13 mouse cellular contexts compared by ENCODE assay signal in genomic region chr2:30607941-30608340, GRCm38 (mm10). TPM values are rescaled to one million over a fixed set of nuclear protein-coding genes. Genes with fewer than 3 reads are reported as not detected.
A peak's percentile ranks its signal among the peaks of the same experiment; 100 is the strongest.
DNase-seq lines count a peak whose midpoint lies in the region; ATAC-seq lines count a peak whose summit lies in the region.
"Had no signal": no experiment of that assay in that cellular context is flagged by ENCODE, and none has a peak within 500 bp of the region (broad histone marks: within the 10 kb centered on the region; RNA-seq: fewer than 3 reads in every experiment).

No protein-coding gene starts in this region.

- H3K27me3 ChIP-seq in heart, embryonic 12.5 days (replicated peaks), result no peaks in the 10 kb centered on the region
- H3K27me3 ChIP-seq in midbrain, embryonic 12.5 days, result peaks cover 14% of the 10 kb centered on the region
- peaks cover 41% of the 10 kb centered on the region for H3K27me3 ChIP-seq in midbrain, embryonic 10.5 days (ENCODE audit: low read depth, poor library complexity, severe bottlenecking)
- H3K27me3 ChIP-seq in hindbrain, embryonic 14.5 days (ENCODE audit: control insufficient read depth, insufficient read depth, low read length), result no peaks in the 10 kb centered on the region
- no peaks in the 10 kb centered on the region for H3K27me3 ChIP-seq in neural tube, embryonic 14.5 days (ENCODE audit: control insufficient read depth, insufficient read depth, low read length)

- no peak overlapping the region for H3K27ac ChIP-seq in heart, embryonic 12.5 days (ENCODE audit: poor library complexity, severe bottlenecking)
- peak overlapping the region; percentile 82 for H3K27ac ChIP-seq in midbrain, embryonic 12.5 days (replicated peaks)
- no peak overlapping the region for H3K27ac ChIP-seq in midbrain, embryonic 10.5 days (replicated peaks)
- H3K27ac ChIP-seq in hindbrain, embryonic 14.5 days, result peak overlapping the region; percentile 92
- peak overlapping the region; percentile 89 for H3K27ac ChIP-seq in neural tube, embryonic 14.5 days (ENCODE audit: low read depth, low read length)

- no peak overlapping the region for H3K9ac ChIP-seq in heart, embryonic 12.5 days
- no peak overlapping the region for H3K9ac ChIP-seq in midbrain, embryonic 12.5 days (replicated peaks)
- peak overlapping the region; percentile 26; the same call in 1 of the 2 replicates for H3K9ac ChIP-seq in hindbrain, embryonic 14.5 days
- H3K9ac ChIP-seq in neural tube, embryonic 14.5 days (replicated peaks; ENCODE audit: low read depth, low read length), result no peak overlapping the region

- H3K4me2 ChIP-seq in heart, embryonic 12.5 days, result no peak overlapping the region
- H3K4me2 ChIP-seq in midbrain, embryonic 12.5 days (replicated peaks), result no peak overlapping the region
- no peak overlapping the region for H3K4me2 ChIP-seq in hindbrain, embryonic 14.5 days (replicated peaks)
- no peak overlapping the region for H3K4me2 ChIP-seq in neural tube, embryonic 14.5 days (ENCODE audit: low read depth, low read length)

- 72% methylated on average over 8 of the region's 8 CpGs for WGBS in heart, embryonic 12.5 days
- WGBS in midbrain, embryonic 12.5 days, result 74% methylated on average over 8 of the region's 8 CpGs
- WGBS in midbrain, embryonic 10.5 days, result 83% methylated on average over 8 of the region's 8 CpGs
- WGBS in hindbrain, embryonic 14.5 days, result 50% methylated on average over 8 of the region's 8 CpGs
- 53% methylated on average over 8 of the region's 8 CpGs for WGBS in neural tube, embryonic 14.5 days

- H3K4me3 ChIP-seq in heart, embryonic 12.5 days, result no peak overlapping the region
- H3K4me3 ChIP-seq in midbrain, embryonic 12.5 days, result no peak overlapping the region
- H3K4me3 ChIP-seq in midbrain, embryonic 10.5 days, result no peak overlapping the region
- H3K4me3 ChIP-seq in hindbrain, embryonic 14.5 days (replicated peaks; ENCODE audit: low read length), result no peak overlapping the region
- H3K4me3 ChIP-seq in neural tube, embryonic 14.5 days (ENCODE audit: low read depth, low read length), result no peak overlapping the region

- no peaks in the 10 kb centered on the region for H3K9me3 ChIP-seq in heart, embryonic 12.5 days (replicated peaks)
- H3K9me3 ChIP-seq in midbrain, embryonic 12.5 days, result no peaks in the 10 kb centered on the region
- no peaks in the 10 kb centered on the region for H3K9me3 ChIP-seq in midbrain, embryonic 10.5 days (replicated peaks)
- H3K9me3 ChIP-seq in hindbrain, embryonic 14.5 days (ENCODE audit: control insufficient read depth, low read length), result no peaks in the 10 kb centered on the region
- no peaks in the 10 kb centered on the region for H3K9me3 ChIP-seq in neural tube, embryonic 14.5 days (ENCODE audit: control insufficient read depth, low read length)

- peak; percentile 91 for DNase-seq in heart, adult 11 months
- DNase-seq in midbrain, embryonic 10.5 days (ENCODE audit: low spot score), result no peak
- DNase-seq in hindbrain, embryonic 14.5 days (ENCODE audit: low spot score), result no peak
- DNase-seq in thymus, postnatal 4 days, result no peak
- no peak for DNase-seq in gastrocnemius, postnatal 25 days
- DNase-seq: adrenal gland, adult 2 months; cerebellum, postnatal 25 days; kidney, postnatal 36 days had no signal

- peaks cover 46% of the 10 kb centered on the region for H3K4me1 ChIP-seq in heart, embryonic 12.5 days (replicated peaks)
- peaks cover 65% of the 10 kb centered on the region for H3K4me1 ChIP-seq in midbrain, embryonic 12.5 days
- H3K4me1 ChIP-seq in midbrain, embryonic 10.5 days, result peaks cover 62% of the 10 kb centered on the region
- H3K4me1 ChIP-seq in hindbrain, embryonic 14.5 days (replicated peaks; ENCODE audit: control insufficient read depth, insufficient read depth, low read length), result peaks cover 42% of the 10 kb centered on the region
- H3K4me1 ChIP-seq in neural tube, embryonic 14.5 days (ENCODE audit: control insufficient read depth, insufficient read depth, low read length), result peaks cover 37% of the 10 kb centered on the region

- no peaks in the 10 kb centered on the region for H3K36me3 ChIP-seq in heart, embryonic 12.5 days
- no peaks in the 10 kb centered on the region for H3K36me3 ChIP-seq in midbrain, embryonic 12.5 days
- no peaks in the 10 kb centered on the region for H3K36me3 ChIP-seq in midbrain, embryonic 10.5 days
- no peaks in the 10 kb centered on the region for H3K36me3 ChIP-seq in hindbrain, embryonic 14.5 days (replicated peaks; ENCODE audit: control insufficient read depth, insufficient read depth)
- H3K36me3 ChIP-seq in neural tube, embryonic 14.5 days (ENCODE audit: control insufficient read depth, insufficient read depth, low read length), result no peaks in the 10 kb centered on the region

- ATAC-seq in heart, embryonic 12.5 days (ENCODE audit: insufficient number of reproducible peaks, low FRiP score), result no peak
- no peak for ATAC-seq in midbrain, embryonic 12.5 days (ENCODE audit: low FRiP score, low read depth)
- no peak for ATAC-seq in hindbrain, embryonic 14.5 days (ENCODE audit: low FRiP score)
- no peak for ATAC-seq in neural tube, embryonic 14.5 days (ENCODE audit: low read depth)

RNA-seq across cellular contexts. Expression of gene Cstad, which starts 13.1 kb away (rescaled TPM):
- polyA plus RNA-seq in heart, embryonic 12.5 days (2016; fragmentation: Nextera tagmentation; extraction: Ambion mirVana), result 1.4 and 2.0 TPM in 2 replicates
- 0.68 and 0.77 TPM in 2 replicates for polyA plus RNA-seq in midbrain, embryonic 12.5 days (2016; fragmentation: Nextera tagmentation; extraction: Ambion mirVana)
- 0.20 and 0.34 TPM in 2 replicates for polyA plus RNA-seq in midbrain, embryonic 10.5 days (2016; fragmentation: Nextera tagmentation; extraction: Ambion mirVana)
- polyA plus RNA-seq in hindbrain, embryonic 14.5 days (2014; fragmentation: Nextera tagmentation; extraction: Ambion mirVana), result 1.6 TPM in 1 of 2 replicates, not detected in the other
- 1.2 and 1.3 TPM in 2 replicates for polyA plus RNA-seq in neural tube, embryonic 14.5 days (2014; fragmentation: Nextera tagmentation; extraction: Ambion mirVana)
- total RNA-seq in gastrocnemius, postnatal 25 days (2021), result 1 to 10 TPM; 2.3 TPM
- total RNA-seq: monocyte, adult 5-6 weeks had no signal
- polyA plus RNA-seq: liver, adult 2 months had no signal

Comparison
In these comparisons a context has a peak if more than half of its experiments do, and no peak if none do; other contexts are left out.
1. H3K27ac ChIP-seq: peak in midbrain, embryonic 12.5 days (single experiment), hindbrain, embryonic 14.5 days (single experiment) and neural tube, embryonic 14.5 days (single experiment); none in heart, embryonic 12.5 days (single experiment) and midbrain, embryonic 10.5 days (single experiment).